Mouse (Mus musculus) layer of hippocampus, adult 18-20 months (tissue): ENCODE data around the gene Grn. TPM values are rescaled to one million over a fixed set of nuclear protein-coding genes. Genes with fewer than 3 reads are reported as not detected.

ENCODE experiments used
- DNase-seq, 2 experiments: peaks; one replicate each; pipeline ENCODE4 v3.0.0; 2022; ENCODE audit warnings: low spot score in 2 of 2
- microRNA-seq, 2 experiments: library from miRNA; unstranded; fragments of <30 nt; microRNA quantifications; one replicate each; pipeline ENCODE4 v1.2.0; 2021
- total RNA-seq, 2 experiments: library from RNA; stranded (reverse); gene quantifications; 2 replicates each; pipeline ENCODE4 v1.2.3; 2021

Grn gene
- total RNA-seq, 2 experiments from 2014 or later, result 62.4 to 64.6 TPM

GRCm38 (mm10) chr11:102469648-102470357, 39.7 kb downstream of the Grn start, which contains the start of gene Itga2b:
Itga2b (minus strand) TSS chr11:102470122.
- DNase-seq, result no peak

- DNase-seq, result no peak
These were observed 44.9 kb downstream of the Grn start for GRCm38 (mm10) chr11:102475027-102475426.

GRCm38 (mm10) chr11:102478671-102479070, 48.6 kb downstream of the Grn start:
- DNase-seq, result no peak

- DNase-seq, result no peak
These were observed 49.5 kb downstream of the Grn start for GRCm38 (mm10) chr11:102479581-102479980.

GRCm38 (mm10) chr11:102480111-102480510, 50.0 kb downstream of the Grn start:
- DNase-seq, result no peak

GRCm38 (mm10) chr11:102480897-102481296, 50.8 kb downstream of the Grn start:
- no peak for DNase-seq

- DNase-seq, result no peak
These were observed 51.7 kb downstream of the Grn start for GRCm38 (mm10) chr11:102481779-102482178.

Small RNA genes within 50 kb of the gene (microRNA-seq; reads per million reads assigned to microRNA genes)
- 0.59 to 0.74 reads per million in 2 experiments for gene Mir6930

Other genes with a start within 250 kb of the Grn start
- gene Lsm12, start 245.0 kb upstream of the Grn start, total RNA-seq, result 10 to 100 TPM; 59.3 to 59.4 TPM
- 10 to 100 TPM; 61.0 to 65.1 TPM for gene G6pc3, start 240.7 kb upstream of the Grn start, total RNA-seq
- gene Hdac5, start 200.1 kb upstream of the Grn start, total RNA-seq, result 100 to 1,000 TPM; 258 to 266 TPM
- 1 to 10 TPM in 1 of 2 experiments, under 1 TPM in 1; 0.86 to 1.8 TPM for gene BC030867, start 181.4 kb upstream of the Grn start, total RNA-seq
- gene Asb16, start 161.6 kb upstream of the Grn start, total RNA-seq, result 1 to 10 TPM; 2.3 to 2.9 TPM
- 10 to 100 TPM; 62.3 to 67.6 TPM for gene Tmub2, start 145.4 kb upstream of the Grn start, total RNA-seq
- gene Atxn7l3, start 133.7 kb upstream of the Grn start, total RNA-seq, result 100 to 1,000 TPM; 168 to 171 TPM
- 100 to 1,000 TPM; 131 to 135 TPM for gene Ubtf, start 110.6 kb upstream of the Grn start, total RNA-seq
- under 1 TPM; 0.30 to 0.41 TPM for gene Slc4a1, start 64.1 kb upstream of the Grn start, total RNA-seq
- gene Rundc3a, start 36.9 kb upstream of the Grn start, total RNA-seq, result 100 to 1,000 TPM; 489 to 499 TPM
- gene Slc25a39, start 22.4 kb upstream of the Grn start, total RNA-seq, result 10 to 100 TPM; 62.9 to 64.5 TPM
- 100 to 1,000 TPM; 106 to 111 TPM for gene Fam171a2, start 17.4 kb downstream of the Grn start, total RNA-seq
- gene Itga2b, start 39.8 kb downstream of the Grn start, total RNA-seq, result 1 to 10 TPM; 1.2 to 3.9 TPM
- 10 to 100 TPM; 47.5 to 48.8 TPM for gene Gpatch8, start 126.1 kb downstream of the Grn start, total RNA-seq
- 1 to 10 TPM; 2.5 to 3.8 TPM for gene Gm11627, start 149.1 kb downstream of the Grn start, total RNA-seq
- 1 to 10 TPM; 7.3 to 7.5 TPM for gene Fzd2, start 174.1 kb downstream of the Grn start, total RNA-seq
- gene Meioc, start 233.4 kb downstream of the Grn start, total RNA-seq, result not detected